Mouse (Mus musculus): ENCODE measurements at regions not wholly inside any gene's neighbourhood (a gene's known extent, or its start where the extent isn't known, plus 50 kb on each side); places are given as distances from the start of the nearest gene placed in this dataset.

- Histone ChIP-seq H3K4me3 (ENCODE audit: low read depth, low read length) (no peak overlapping the region), H3K27me3 (ENCODE audit: control insufficient read depth, insufficient read depth, low read depth, low read length) (no peaks in the 10 kb centered on the region), H3K27ac (ENCODE audit: low read length) (no peak overlapping the region), H3K4me2 (ENCODE audit: low read depth, low read length) (no peak overlapping the region), H3K36me3 (ENCODE audit: control insufficient read depth, insufficient read depth) (no peaks in the 10 kb centered on the region), H3K9me3 (replicated peaks; ENCODE audit: control insufficient read depth, low read length) (no peaks in the 10 kb centered on the region), H3K4me1 (ENCODE audit: control insufficient read depth, low read depth, low read length) (no peaks in the 10 kb centered on the region), H3K9ac (ENCODE audit: low read depth, low read length) (no peak overlapping the region)
- WGBS (ENCODE audit: insufficient replicate concordance): 72% methylated on average over 3 of the region's 3 CpGs
- no peak for ATAC-seq (ENCODE audit: low read depth)
Measured at GRCm38 (mm10) chr13:38819526-38819925, 141.1 kb downstream of the Slc35b3 start.

GRCm38 (mm10) chr13:38818781-38819180 lies 141.9 kb downstream of the Slc35b3 start:
- 55% methylated on average over 1 of the region's 1 CpGs for WGBS (ENCODE audit: insufficient replicate concordance)
- Histone ChIP-seq H3K4me2 (ENCODE audit: low read depth, low read length) (no peak overlapping the region), H3K27me3 (ENCODE audit: control insufficient read depth, insufficient read depth, low read depth, low read length) (no peaks in the 10 kb centered on the region), H3K4me1 (ENCODE audit: control insufficient read depth, low read depth, low read length) (no peaks in the 10 kb centered on the region), H3K9ac (ENCODE audit: low read depth, low read length) (no peak overlapping the region), H3K9me3 (replicated peaks; ENCODE audit: control insufficient read depth, low read length) (no peaks in the 10 kb centered on the region), H3K27ac (ENCODE audit: low read length) (no peak overlapping the region), H3K36me3 (ENCODE audit: control insufficient read depth, insufficient read depth) (no peaks in the 10 kb centered on the region), H3K4me3 (ENCODE audit: low read depth, low read length) (no peak overlapping the region)
- ATAC-seq (ENCODE audit: low read depth): no peak

GRCm38 (mm10) chr13:38816296-38816695 lies 144.4 kb downstream of the Slc35b3 start:
- no peak overlapping the region for H3K27ac ChIP-seq (ENCODE audit: low read length)
- no peak overlapping the region for H3K9ac ChIP-seq (ENCODE audit: low read depth, low read length)
- H3K4me1 ChIP-seq (ENCODE audit: control insufficient read depth, low read depth, low read length): no peaks in the 10 kb centered on the region
- no peaks in the 10 kb centered on the region for H3K36me3 ChIP-seq (ENCODE audit: control insufficient read depth, insufficient read depth)
- 67% methylated on average over 8 of the region's 9 CpGs for WGBS (ENCODE audit: insufficient replicate concordance)
- no peaks in the 10 kb centered on the region for H3K27me3 ChIP-seq (ENCODE audit: control insufficient read depth, insufficient read depth, low read depth, low read length)
- ATAC-seq (ENCODE audit: low read depth): no peak
- H3K9me3 ChIP-seq (replicated peaks; ENCODE audit: control insufficient read depth, low read length): no peaks in the 10 kb centered on the region
- H3K4me3 ChIP-seq (ENCODE audit: low read depth, low read length): no peak overlapping the region
- H3K4me2 ChIP-seq (ENCODE audit: low read depth, low read length): no peak overlapping the region

GRCm38 (mm10) chr13:38815002-38815707 lies 145.5 kb downstream of the Slc35b3 start:
- Histone ChIP-seq H3K4me3 (ENCODE audit: low read depth, low read length) (no peak overlapping the region), H3K27ac (ENCODE audit: low read length) (no peak overlapping the region), H3K36me3 (ENCODE audit: control insufficient read depth, insufficient read depth) (no peaks in the 10 kb centered on the region), H3K9ac (ENCODE audit: low read depth, low read length) (no peak overlapping the region), H3K4me1 (ENCODE audit: control insufficient read depth, low read depth, low read length) (no peaks in the 10 kb centered on the region), H3K27me3 (ENCODE audit: control insufficient read depth, insufficient read depth, low read depth, low read length) (no peaks in the 10 kb centered on the region), H3K4me2 (ENCODE audit: low read depth, low read length) (no peak overlapping the region), H3K9me3 (replicated peaks; ENCODE audit: control insufficient read depth, low read length) (no peaks in the 10 kb centered on the region)
- ATAC-seq (ENCODE audit: low read depth): no peak
- 74% methylated on average over 19 of the region's 19 CpGs for WGBS (ENCODE audit: insufficient replicate concordance)

- H3K4me3 ChIP-seq (ENCODE audit: low read depth, low read length): no peak overlapping the region
- no peaks in the 10 kb centered on the region for H3K27me3 ChIP-seq (ENCODE audit: control insufficient read depth, insufficient read depth, low read depth, low read length)
- WGBS (ENCODE audit: insufficient replicate concordance): 79% methylated on average over 11 of the region's 11 CpGs
- no peaks in the 10 kb centered on the region for H3K4me1 ChIP-seq (ENCODE audit: control insufficient read depth, low read depth, low read length)
- H3K9me3 ChIP-seq (replicated peaks; ENCODE audit: control insufficient read depth, low read length): no peaks in the 10 kb centered on the region
- no peak for ATAC-seq (ENCODE audit: low read depth)
- H3K36me3 ChIP-seq (ENCODE audit: control insufficient read depth, insufficient read depth): no peaks in the 10 kb centered on the region
- H3K4me2 ChIP-seq (ENCODE audit: low read depth, low read length): no peak overlapping the region
- no peak overlapping the region for H3K27ac ChIP-seq (ENCODE audit: low read length)
- no peak overlapping the region for H3K9ac ChIP-seq (ENCODE audit: low read depth, low read length)
Measured at GRCm38 (mm10) chr13:38798514-38798913, 139.7 kb upstream of the Eef1e1 start.

GRCm38 (mm10) chr13:38793456-38793855 lies 134.6 kb upstream of the Eef1e1 start:
- no peaks in the 10 kb centered on the region for H3K36me3 ChIP-seq (ENCODE audit: control insufficient read depth, insufficient read depth)
- ATAC-seq (ENCODE audit: low read depth): no peak
- no peaks in the 10 kb centered on the region for H3K27me3 ChIP-seq (ENCODE audit: control insufficient read depth, insufficient read depth, low read depth, low read length)
- WGBS (ENCODE audit: insufficient replicate concordance): 39% methylated on average over 7 of the region's 7 CpGs
- no peak overlapping the region for H3K4me3 ChIP-seq (ENCODE audit: low read depth, low read length)
- H3K4me1 ChIP-seq (ENCODE audit: control insufficient read depth, low read depth, low read length): no peaks in the 10 kb centered on the region
- H3K27ac ChIP-seq (ENCODE audit: low read length): no peak overlapping the region
- H3K9me3 ChIP-seq (replicated peaks; ENCODE audit: control insufficient read depth, low read length): no peaks in the 10 kb centered on the region
- H3K9ac ChIP-seq (ENCODE audit: low read depth, low read length): no peak overlapping the region
- no peak overlapping the region for H3K4me2 ChIP-seq (ENCODE audit: low read depth, low read length)

DNA sequence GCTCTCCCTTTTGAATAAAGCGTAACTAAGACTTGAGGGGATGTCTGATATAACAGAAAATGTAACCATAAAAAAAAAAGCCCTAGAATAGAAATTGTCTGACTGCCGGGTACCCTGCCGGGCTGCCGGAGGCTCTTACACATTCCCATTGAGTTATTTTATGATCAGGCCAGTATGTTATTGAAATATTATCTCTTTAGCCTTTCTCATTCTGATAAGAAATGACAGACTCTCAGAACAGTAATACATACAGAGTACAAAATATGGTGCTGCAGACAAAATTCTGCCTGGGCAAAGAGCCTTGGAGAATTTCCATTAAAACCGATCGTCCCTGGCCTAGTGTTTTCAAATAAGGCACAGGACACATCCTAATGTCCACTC lies 121.8 kb upstream of the Eef1e1 start:
- Histone ChIP-seq H3K27me3 (ENCODE audit: control insufficient read depth, insufficient read depth, low read depth, low read length) (no peaks in the 10 kb centered on the region), H3K27ac (ENCODE audit: low read length) (no peak overlapping the region), H3K4me1 (ENCODE audit: control insufficient read depth, low read depth, low read length) (no peaks in the 10 kb centered on the region), H3K9ac (ENCODE audit: low read depth, low read length) (no peak overlapping the region), H3K4me3 (ENCODE audit: low read depth, low read length) (no peak overlapping the region), H3K36me3 (ENCODE audit: control insufficient read depth, insufficient read depth) (no peaks in the 10 kb centered on the region), H3K4me2 (ENCODE audit: low read depth, low read length) (no peak overlapping the region), H3K9me3 (replicated peaks; ENCODE audit: control insufficient read depth, low read length) (no peaks in the 10 kb centered on the region)
- ATAC-seq (ENCODE audit: low read depth): no peak
- WGBS (ENCODE audit: insufficient replicate concordance): 78% methylated on average over 6 of the region's 6 CpGs

DNA sequence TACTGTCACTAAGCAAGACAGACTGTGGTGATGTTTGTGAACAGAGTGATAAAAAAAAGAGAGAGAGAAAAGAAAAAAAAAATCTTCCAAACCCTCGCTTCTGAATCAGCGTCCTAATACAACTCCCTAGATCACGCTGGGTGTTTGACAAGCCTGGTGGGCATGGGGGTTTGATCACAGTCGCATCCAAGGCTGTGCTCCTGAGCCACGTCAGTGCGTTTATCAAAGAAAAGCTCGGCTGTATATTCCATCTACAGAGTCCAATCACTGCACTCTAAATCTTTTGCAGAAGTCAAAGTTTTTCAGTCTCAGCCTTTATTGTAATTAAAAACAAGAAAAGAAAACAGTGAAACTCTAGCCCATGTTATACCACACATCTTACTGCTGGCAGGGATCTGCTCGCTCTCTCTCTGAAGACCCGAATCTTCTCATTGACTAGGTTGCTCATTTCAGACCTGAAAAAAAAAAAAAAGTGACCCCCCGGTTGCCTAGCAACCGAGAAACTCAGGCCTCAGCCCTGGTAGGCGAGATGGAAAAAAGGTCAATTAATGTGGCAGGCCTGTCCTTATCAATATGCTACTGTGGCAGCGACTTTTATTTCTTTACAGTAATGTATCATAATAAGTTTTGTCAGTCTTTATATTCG lies 121.2 kb upstream of the Eef1e1 start:
- Histone ChIP-seq H3K27ac (ENCODE audit: low read length) (no peak overlapping the region), H3K4me2 (ENCODE audit: low read depth, low read length) (no peak overlapping the region), H3K9ac (ENCODE audit: low read depth, low read length) (no peak overlapping the region), H3K4me3 (ENCODE audit: low read depth, low read length) (no peak overlapping the region), H3K27me3 (ENCODE audit: control insufficient read depth, insufficient read depth, low read depth, low read length) (no peaks in the 10 kb centered on the region), H3K9me3 (replicated peaks; ENCODE audit: control insufficient read depth, low read length) (no peaks in the 10 kb centered on the region), H3K4me1 (ENCODE audit: control insufficient read depth, low read depth, low read length) (no peaks in the 10 kb centered on the region), H3K36me3 (ENCODE audit: control insufficient read depth, insufficient read depth) (no peaks in the 10 kb centered on the region)
- ATAC-seq (ENCODE audit: low read depth): no peak
- WGBS (ENCODE audit: insufficient replicate concordance): 55% methylated on average over 14 of the region's 14 CpGs

GRCm38 (mm10) chr13:38776546-38776945 lies 117.7 kb upstream of the Eef1e1 start:
- 65% methylated on average over 3 of the region's 3 CpGs for WGBS (ENCODE audit: insufficient replicate concordance)
- H3K9me3 ChIP-seq (replicated peaks; ENCODE audit: control insufficient read depth, low read length): no peaks in the 10 kb centered on the region
- no peaks in the 10 kb centered on the region for H3K36me3 ChIP-seq (ENCODE audit: control insufficient read depth, insufficient read depth)
- no peak overlapping the region for H3K9ac ChIP-seq (ENCODE audit: low read depth, low read length)
- no peaks in the 10 kb centered on the region for H3K4me1 ChIP-seq (ENCODE audit: control insufficient read depth, low read depth, low read length)
- H3K4me3 ChIP-seq (ENCODE audit: low read depth, low read length): no peak overlapping the region
- no peak overlapping the region for H3K27ac ChIP-seq (ENCODE audit: low read length)
- ATAC-seq (ENCODE audit: low read depth): no peak
- H3K4me2 ChIP-seq (ENCODE audit: low read depth, low read length): no peak overlapping the region
- H3K27me3 ChIP-seq (ENCODE audit: control insufficient read depth, insufficient read depth, low read depth, low read length): no peaks in the 10 kb centered on the region
